ENCODE assay signal across 8 mouse cellular contexts in genomic region chr11:74648676-74649075, GRCm38 (mm10). TPM values are rescaled to one million over a fixed set of nuclear protein-coding genes. Genes with fewer than 3 reads are reported as not detected.
DNase-seq lines count a peak whose midpoint lies in the region; ATAC-seq and TF ChIP-seq lines count a peak whose summit lies in the region.

No protein-coding gene starts in this region.

- no peaks in the 10 kb centered on the region for H3K36me3 ChIP-seq in kidney, embryonic 16.5 days (ENCODE audit: insufficient read depth, low read length)
- no peaks in the 10 kb centered on the region for H3K36me3 ChIP-seq in hindbrain, postnatal 0 days (ENCODE audit: insufficient read depth, low read length)
- H3K36me3 ChIP-seq in midbrain, embryonic 16.5 days (ENCODE audit: control insufficient read depth, insufficient read depth, low read length) = no peaks in the 10 kb centered on the region

- H3K4me1 ChIP-seq in kidney, embryonic 16.5 days (ENCODE audit: insufficient read depth, low read length) = peaks cover 36% of the 10 kb centered on the region
- H3K4me1 ChIP-seq in hindbrain, postnatal 0 days (ENCODE audit: insufficient read depth, low read length) = peaks cover 28% of the 10 kb centered on the region
- H3K4me1 ChIP-seq in midbrain, embryonic 16.5 days (ENCODE audit: control insufficient read depth, insufficient read depth, low read length) = peaks cover 23% of the 10 kb centered on the region

- no peaks in the 10 kb centered on the region for H3K9me3 ChIP-seq in kidney, embryonic 16.5 days (ENCODE audit: low read length)
- no peaks in the 10 kb centered on the region for H3K9me3 ChIP-seq in hindbrain, postnatal 0 days (ENCODE audit: low read length)
- no peaks in the 10 kb centered on the region for H3K9me3 ChIP-seq in midbrain, embryonic 16.5 days (replicated peaks; ENCODE audit: control insufficient read depth, low read length, poor library complexity, severe bottlenecking)

- no peaks in the 10 kb centered on the region for H3K27me3 ChIP-seq in kidney, embryonic 16.5 days (ENCODE audit: insufficient read depth, low read length)
- H3K27me3 ChIP-seq in hindbrain, postnatal 0 days (ENCODE audit: insufficient read depth, low read length) = no peaks in the 10 kb centered on the region
- no peaks in the 10 kb centered on the region for H3K27me3 ChIP-seq in midbrain, embryonic 16.5 days (ENCODE audit: control insufficient read depth, insufficient read depth, low read depth, low read length)

- H3K4me2 ChIP-seq in kidney, embryonic 16.5 days (replicated peaks; ENCODE audit: low read depth, low read length) = peak overlapping the region; percentile 88
- peak overlapping the region; percentile 82 for H3K4me2 ChIP-seq in hindbrain, postnatal 0 days (ENCODE audit: low read depth, low read length)
- H3K4me2 ChIP-seq in midbrain, embryonic 16.5 days (ENCODE audit: low read length) = peak overlapping the region; percentile 92

- peak; percentile 17 for ATAC-seq in kidney, embryonic 16.5 days (ENCODE audit: low FRiP score, low TSS enrichment)
- peak; percentile 3; the same call in 1 of the 2 replicates for ATAC-seq in common myeloid progenitor, adult 5-6 weeks (replicated peaks; ENCODE audit: low read depth, poor library complexity, severe bottlenecking)
- no peak; the same call in 1 of the 2 replicates for ATAC-seq in hindbrain, postnatal 0 days
- peak; percentile 33 for ATAC-seq in midbrain, embryonic 16.5 days

- intact Hi-C loops in left cerebral cortex, postnatal 36 days (cut with DNase I) = no loop called here

- no peak for DNase-seq in kidney, postnatal 14 days
- DNase-seq in hindbrain, postnatal 0 days (ENCODE audit: low spot score) = no peak
- DNase-seq in left cerebral cortex, postnatal 36 days (ENCODE audit: low spot score in 2 of 2) = no peak
- DNase-seq in cerebellum, adult 11-12 months = no peak
- DNase-seq in thymus, postnatal 25 days = no peak

- peak overlapping the region; percentile 88 for H3K9ac ChIP-seq in kidney, embryonic 16.5 days (replicated peaks; ENCODE audit: low read length)
- peak overlapping the region; percentile 90 for H3K9ac ChIP-seq in hindbrain, postnatal 0 days (replicated peaks; ENCODE audit: low read length)
- peak overlapping the region; percentile 84 for H3K9ac ChIP-seq in midbrain, embryonic 16.5 days (ENCODE audit: low read depth, low read length)

- no peak for TF ChIP-seq CTCF in hindbrain, postnatal 0 days (IDR thresholded peaks at IDR 0.05; ENCODE audit: low read depth)

- peak overlapping the region; percentile 89; the same call in 1 of the 2 replicates for H3K27ac ChIP-seq in kidney, embryonic 16.5 days (ENCODE audit: low read length)
- peak overlapping the region; percentile 85 for H3K27ac ChIP-seq in hindbrain, postnatal 0 days
- peak overlapping the region; percentile 72 for H3K27ac ChIP-seq in midbrain, embryonic 16.5 days (ENCODE audit: low read length)

- H3K4me3 ChIP-seq in kidney, embryonic 16.5 days (ENCODE audit: low read length) = peak overlapping the region; percentile 98
- H3K4me3 ChIP-seq in hindbrain, postnatal 0 days (ENCODE audit: low read length) = peak overlapping the region; percentile 83
- peak overlapping the region; percentile 94 for H3K4me3 ChIP-seq in midbrain, embryonic 16.5 days (ENCODE audit: low read depth, low read length)

- 7% methylated on average over 1 of the region's 1 CpGs for WGBS in kidney, embryonic 16.5 days
- 6% methylated on average over 1 of the region's 1 CpGs for WGBS in hindbrain, postnatal 0 days
- WGBS in midbrain, embryonic 16.5 days = 3% methylated on average over 1 of the region's 1 CpGs

RNA-seq across cellular contexts. Expression of gene Cluh, which starts 0.6 kb away (rescaled TPM):
- 44.6 and 46.3 TPM in 2 replicates for polyA plus RNA-seq in kidney, embryonic 16.5 days (2015; fragmentation: Nextera tagmentation; extraction: Ambion mirVana)
- 32.2 and 46.4 TPM in 2 replicates for total RNA-seq in common myeloid progenitor, adult 5-6 weeks (2017)
- 87.1 and 132 TPM in 2 replicates for total RNA-seq in hindbrain, postnatal 0 days (2014; rRNA removed)
- polyA plus RNA-seq in hindbrain, postnatal 0 days (2015; fragmentation: Nextera tagmentation; extraction: Ambion mirVana) = 18.7 and 21.3 TPM in 2 replicates
- polyA plus RNA-seq in midbrain, embryonic 16.5 days (2015; fragmentation: Nextera tagmentation; extraction: Ambion mirVana) = 16.4 and 18.1 TPM in 2 replicates
- 10 to 100 TPM; 64.4 to 64.7 TPM for total RNA-seq in left cerebral cortex, postnatal 36 days (2021)

RNA-seq across cellular contexts. Expression of gene Ccdc92b, which starts 29.3 kb away (rescaled TPM):
- 0.17 TPM in 2 replicates for polyA plus RNA-seq in kidney, embryonic 16.5 days (2015; fragmentation: Nextera tagmentation; extraction: Ambion mirVana)
- total RNA-seq in common myeloid progenitor, adult 5-6 weeks (2017) = not detected in 2 replicates
- total RNA-seq in hindbrain, postnatal 0 days (2014; rRNA removed) = 16.8 and 19.5 TPM in 2 replicates
- 3.4 TPM in 2 replicates for polyA plus RNA-seq in hindbrain, postnatal 0 days (2015; fragmentation: Nextera tagmentation; extraction: Ambion mirVana)
- 2.6 and 3.3 TPM in 2 replicates for polyA plus RNA-seq in midbrain, embryonic 16.5 days (2015; fragmentation: Nextera tagmentation; extraction: Ambion mirVana)
- total RNA-seq in left cerebral cortex, postnatal 36 days (2021) = 10 to 100 TPM; 28.5 to 31.2 TPM

RNA-seq across cellular contexts. Expression of gene Rap1gap2, which starts 38.0 kb away (rescaled TPM):
- 5.5 and 6.2 TPM in 2 replicates for polyA plus RNA-seq in kidney, embryonic 16.5 days (2015; fragmentation: Nextera tagmentation; extraction: Ambion mirVana)
- 2.0 TPM in 2 replicates for total RNA-seq in common myeloid progenitor, adult 5-6 weeks (2017)
- 48.5 and 55.5 TPM in 2 replicates for total RNA-seq in hindbrain, postnatal 0 days (2014; rRNA removed)
- polyA plus RNA-seq in hindbrain, postnatal 0 days (2015; fragmentation: Nextera tagmentation; extraction: Ambion mirVana) = 9.9 and 11.1 TPM in 2 replicates
- 17.1 and 18.3 TPM in 2 replicates for polyA plus RNA-seq in midbrain, embryonic 16.5 days (2015; fragmentation: Nextera tagmentation; extraction: Ambion mirVana)
- 100 to 1,000 TPM; 179 to 210 TPM for total RNA-seq in left cerebral cortex, postnatal 36 days (2021)

Comparison
In these comparisons a context has a peak if more than half of its experiments do, and no peak if none do; other contexts are left out.
1. RNA of gene Ccdc92b, which starts 29.3 kb away (total RNA-seq): 28.5 to 31.2 TPM in left cerebral cortex, postnatal 36 days and 16.8 to 19.5 TPM in hindbrain, postnatal 0 days; not detected in common myeloid progenitor, adult 5-6 weeks; every median in the first group is over 10 times any median in the second.
2. RNA of gene Rap1gap2, which starts 38.0 kb away (total RNA-seq): 179 to 210 TPM in left cerebral cortex, postnatal 36 days and 48.5 to 55.5 TPM in hindbrain, postnatal 0 days; 2.0 TPM in common myeloid progenitor, adult 5-6 weeks; every median in the first group is over 10 times any median in the second.
3. Peak in every context shown above with its lines, with median percentiles within 50 percentile points of each other: H3K27ac ChIP-seq, H3K4me2 ChIP-seq, H3K4me3 ChIP-seq and H3K9ac ChIP-seq.